Mouse (Mus musculus): ENCODE results near the gene Spc24. TPM values are rescaled to one million over a fixed set of nuclear protein-coding genes. Genes with fewer than 3 reads are reported as not detected.

Spc24 gene
- polyA plus RNA-seq, 1 experiment from 2014 or later, result 170 TPM

DNA sequence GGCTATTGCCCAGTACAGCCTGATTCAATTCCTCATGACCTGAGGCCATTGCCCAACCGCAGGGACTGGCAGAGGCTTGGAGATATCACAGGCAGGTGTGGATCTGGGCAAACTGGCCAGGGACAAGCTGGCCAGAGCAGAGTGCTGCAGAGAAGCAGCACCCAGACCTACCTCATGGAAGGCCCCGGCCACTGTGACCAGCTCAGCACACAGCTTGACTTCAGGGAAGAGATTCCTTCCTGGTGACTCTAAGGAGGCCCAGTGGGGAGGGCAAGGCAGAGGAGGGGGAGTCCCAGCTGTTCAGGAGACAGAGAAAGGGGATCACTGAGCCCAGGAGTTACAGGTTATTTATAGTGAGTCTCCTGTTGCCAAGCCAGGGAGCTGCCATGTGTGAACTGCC, 39.1 kb downstream of the Spc24 start:
- Histone ChIP-seq H3K27ac (ENCODE audit: low read depth, low read length) (peak overlapping the region; percentile 11; the same call in 1 of the 2 replicates), H3K4me2 (no peak overlapping the region), H3K36me3 (ENCODE audit: control insufficient read depth, insufficient read depth, low read length) (no peaks in the 10 kb centered on the region; the same call in none of the 2 replicates), H3K4me3 (ENCODE audit: low read depth, low read length) (no peak overlapping the region), H3K9me3 (ENCODE audit: control insufficient read depth, low read length) (no peaks in the 10 kb centered on the region), H3K9ac (ENCODE audit: low read depth, low read length) (no peak overlapping the region), H3K4me1 (replicated peaks; ENCODE audit: control insufficient read depth, insufficient read depth, low read length) (peaks cover 25% of the 10 kb centered on the region), H3K27me3 (replicated peaks; ENCODE audit: control insufficient read depth, insufficient read depth, low read length) (no peaks in the 10 kb centered on the region)
- DNase-seq (ENCODE audit: low spot score), result no peak
- 84% methylated on average over 2 of the region's 2 CpGs for WGBS
- no peak for ATAC-seq (replicated peaks; ENCODE audit: low FRiP score)

DNA sequence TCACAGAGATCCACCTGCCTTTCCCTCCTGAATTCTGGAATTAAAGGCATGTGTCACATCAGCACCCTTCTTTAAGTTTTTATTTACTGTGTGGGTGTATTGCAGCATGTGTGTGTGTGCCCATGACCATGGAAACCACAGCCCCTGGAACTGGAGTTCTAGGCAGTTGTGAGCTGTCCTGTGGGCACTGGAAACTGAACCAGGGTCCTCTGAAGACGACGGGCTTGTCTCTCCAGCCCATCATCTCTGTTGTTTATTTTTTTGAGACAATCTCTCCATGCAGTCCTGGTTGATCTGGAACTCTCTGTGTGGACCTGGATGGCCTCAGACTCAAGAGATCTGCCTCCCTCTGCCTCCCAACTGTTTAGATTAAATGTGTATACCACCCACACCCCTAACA, 43.1 kb downstream of the Spc24 start:
- DNase-seq (ENCODE audit: low spot score) (no peak), ATAC-seq (replicated peaks; ENCODE audit: low FRiP score) (no peak)
- H3K9ac ChIP-seq (ENCODE audit: low read depth, low read length), result no peak overlapping the region
- peaks cover 18% of the 10 kb centered on the region for H3K4me1 ChIP-seq (replicated peaks; ENCODE audit: control insufficient read depth, insufficient read depth, low read length)
- no peak overlapping the region for H3K27ac ChIP-seq (ENCODE audit: low read depth, low read length)
- no peaks in the 10 kb centered on the region for H3K36me3 ChIP-seq (ENCODE audit: control insufficient read depth, insufficient read depth, low read length)
- WGBS, result 79% methylated on average over 2 of the region's 2 CpGs
- H3K4me2 ChIP-seq, result no peak overlapping the region
- no peak overlapping the region for H3K4me3 ChIP-seq (ENCODE audit: low read depth, low read length)
- H3K27me3 ChIP-seq (replicated peaks; ENCODE audit: control insufficient read depth, insufficient read depth, low read length), result no peaks in the 10 kb centered on the region
- no peaks in the 10 kb centered on the region for H3K9me3 ChIP-seq (ENCODE audit: control insufficient read depth, low read length)

DNA sequence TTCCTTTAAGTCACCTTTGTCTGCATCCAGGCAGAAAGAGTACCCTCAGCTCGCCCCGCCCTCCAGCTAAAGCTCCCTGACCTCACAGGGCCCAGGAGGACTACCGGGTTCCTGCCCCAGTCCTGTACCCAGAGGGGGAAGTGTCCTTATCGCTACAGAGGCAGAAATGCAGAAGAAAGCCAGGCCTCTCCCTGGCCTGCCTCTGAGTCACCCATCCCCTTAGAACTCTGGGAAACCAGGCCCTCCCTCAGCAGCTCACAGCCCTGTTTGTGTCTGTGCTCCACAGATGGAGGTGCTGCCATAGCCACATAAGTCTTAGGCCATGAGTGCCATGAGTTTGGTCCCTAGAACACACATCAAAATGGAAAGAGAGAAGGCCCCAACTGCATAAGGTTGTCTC, 44.8 kb downstream of the Spc24 start:
- H3K36me3 ChIP-seq (ENCODE audit: control insufficient read depth, insufficient read depth, low read length), result no peaks in the 10 kb centered on the region
- H3K9me3 ChIP-seq (ENCODE audit: control insufficient read depth, low read length), result no peaks in the 10 kb centered on the region
- H3K27me3 ChIP-seq (replicated peaks; ENCODE audit: control insufficient read depth, insufficient read depth, low read length), result no peaks in the 10 kb centered on the region
- 25% methylated on average over 4 of the region's 4 CpGs for WGBS
- DNase-seq (ENCODE audit: low spot score) (peak; percentile 58), ATAC-seq (replicated peaks; ENCODE audit: low FRiP score) (peak; percentile 99)
- peaks cover 14% of the 10 kb centered on the region for H3K4me1 ChIP-seq (replicated peaks; ENCODE audit: control insufficient read depth, insufficient read depth, low read length)
- H3K4me2 ChIP-seq, result no peak overlapping the region
- no peak overlapping the region for H3K4me3 ChIP-seq (ENCODE audit: low read depth, low read length)
- H3K9ac ChIP-seq (ENCODE audit: low read depth, low read length), result no peak overlapping the region
- peak overlapping the region; percentile 46; the same call in 1 of the 2 replicates for H3K27ac ChIP-seq (ENCODE audit: low read depth, low read length)

DNA sequence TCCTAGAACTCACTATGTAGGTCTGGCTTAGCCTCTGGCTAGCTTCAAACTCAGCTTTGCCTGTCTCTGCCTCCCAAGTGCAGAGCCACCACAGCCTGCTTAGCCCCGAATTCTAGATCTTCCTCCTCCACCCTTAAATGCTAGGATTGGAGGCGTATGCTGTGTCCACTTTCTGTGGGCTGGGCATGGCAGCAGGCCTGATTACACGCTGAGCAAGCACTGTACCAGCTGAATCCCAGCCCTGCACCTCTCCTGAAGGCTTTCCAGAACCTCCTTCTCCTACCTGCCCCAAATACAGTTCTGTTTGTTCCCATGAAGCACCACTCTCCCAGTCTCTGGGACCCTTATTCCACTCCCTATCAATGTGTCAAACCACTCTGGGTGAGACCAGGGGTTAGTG, 50.8 kb downstream of the Spc24 start:
- Histone ChIP-seq H3K36me3 (ENCODE audit: control insufficient read depth, insufficient read depth, low read length) (peaks cover 10% of the 10 kb centered on the region; the same call in 1 of the 2 replicates), H3K9ac (ENCODE audit: low read depth, low read length) (no peak overlapping the region), H3K27ac (ENCODE audit: low read depth, low read length) (no peak overlapping the region), H3K27me3 (replicated peaks; ENCODE audit: control insufficient read depth, insufficient read depth, low read length) (no peaks in the 10 kb centered on the region), H3K4me3 (ENCODE audit: low read depth, low read length) (no peak overlapping the region), H3K4me1 (replicated peaks; ENCODE audit: control insufficient read depth, insufficient read depth, low read length) (no peaks in the 10 kb centered on the region), H3K4me2 (no peak overlapping the region), H3K9me3 (ENCODE audit: control insufficient read depth, low read length) (no peaks in the 10 kb centered on the region)
- ATAC-seq (replicated peaks; ENCODE audit: low FRiP score) (no peak), DNase-seq (ENCODE audit: low spot score) (no peak)
- 81% methylated on average over 3 of the region's 3 CpGs for WGBS

DNA sequence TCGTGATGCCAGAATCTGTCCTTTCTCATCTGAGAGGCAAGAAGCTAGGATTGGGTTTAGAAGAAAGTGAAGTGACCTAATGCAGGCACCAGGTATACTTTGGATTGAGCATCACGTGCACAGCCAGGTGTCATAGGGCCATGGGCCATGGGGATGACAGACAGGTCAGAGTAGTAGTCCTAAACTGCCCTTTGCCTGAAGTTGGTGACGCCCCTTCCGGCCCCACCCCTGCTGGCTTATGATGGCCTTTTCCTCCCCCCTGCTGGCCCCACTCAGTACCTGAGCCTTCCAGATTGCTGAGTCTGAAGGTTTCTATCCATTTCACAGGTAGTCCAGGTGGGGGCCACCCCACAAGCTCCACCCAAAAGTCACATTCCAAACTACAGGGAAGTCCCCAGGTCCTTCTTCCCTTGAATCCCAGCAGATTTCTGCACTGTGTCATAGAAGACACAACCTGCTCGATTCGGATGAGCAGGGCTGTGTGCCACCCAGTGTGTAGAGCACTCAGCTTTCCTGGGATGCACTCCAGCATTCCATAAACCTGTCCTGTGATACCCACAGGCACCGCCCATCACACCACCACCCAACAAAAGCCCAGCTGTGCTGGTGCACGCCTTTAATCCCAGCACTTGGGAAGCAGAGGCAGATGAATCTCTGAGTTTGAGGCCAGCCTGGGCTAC, 53.4 kb downstream of the Spc24 start:
- Histone ChIP-seq H3K27me3 (replicated peaks; ENCODE audit: control insufficient read depth, insufficient read depth, low read length) (no peaks in the 10 kb centered on the region), H3K4me2 (no peak overlapping the region), H3K9me3 (ENCODE audit: control insufficient read depth, low read length) (no peaks in the 10 kb centered on the region), H3K4me1 (replicated peaks; ENCODE audit: control insufficient read depth, insufficient read depth, low read length) (no peaks in the 10 kb centered on the region), H3K9ac (ENCODE audit: low read depth, low read length) (no peak overlapping the region), H3K27ac (ENCODE audit: low read depth, low read length) (no peak overlapping the region), H3K36me3 (ENCODE audit: control insufficient read depth, insufficient read depth, low read length) (peaks cover 29% of the 10 kb centered on the region), H3K4me3 (ENCODE audit: low read depth, low read length) (no peak overlapping the region)
- 87% methylated on average over 8 of the region's 8 CpGs for WGBS
- ATAC-seq (replicated peaks; ENCODE audit: low FRiP score) (no peak; the same call in 1 of the 2 replicates), DNase-seq (ENCODE audit: low spot score) (no peak)

DNA sequence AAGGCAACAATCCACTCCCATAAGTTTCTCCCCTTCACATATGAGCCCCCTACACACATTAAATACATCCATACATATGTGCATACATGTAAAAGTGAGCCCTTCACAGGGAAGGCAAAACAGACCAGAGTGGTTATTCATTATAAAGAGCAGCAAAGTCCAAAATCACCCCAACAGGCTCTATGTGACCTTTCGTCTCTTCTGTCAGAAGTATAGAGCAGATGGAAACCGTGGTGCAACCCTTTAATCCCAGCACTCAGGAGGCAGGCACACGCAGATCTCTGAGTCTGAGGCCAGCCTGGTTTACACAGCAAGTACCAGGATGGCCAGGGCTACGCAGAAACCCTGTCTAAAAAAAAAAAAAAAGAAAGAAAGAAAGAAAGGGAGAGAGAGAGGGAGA, 54.0 kb downstream of the Spc24 start:
- 85% methylated on average over 4 of the region's 4 CpGs for WGBS
- Histone ChIP-seq H3K27ac (ENCODE audit: low read depth, low read length) (no peak overlapping the region), H3K36me3 (ENCODE audit: control insufficient read depth, insufficient read depth, low read length) (peaks cover 35% of the 10 kb centered on the region)

More for the DNA sequence above, 54.0 kb downstream of the Spc24 start:
- Histone ChIP-seq H3K9ac (ENCODE audit: low read depth, low read length) (no peak overlapping the region), H3K27me3 (replicated peaks; ENCODE audit: control insufficient read depth, insufficient read depth, low read length) (no peaks in the 10 kb centered on the region), H3K9me3 (ENCODE audit: control insufficient read depth, low read length) (no peaks in the 10 kb centered on the region), H3K4me2 (no peak overlapping the region), H3K4me3 (ENCODE audit: low read depth, low read length) (no peak overlapping the region), H3K4me1 (replicated peaks; ENCODE audit: control insufficient read depth, insufficient read depth, low read length) (no peaks in the 10 kb centered on the region)
- no peak for ATAC-seq (replicated peaks; ENCODE audit: low FRiP score)
- no peak for DNase-seq (ENCODE audit: low spot score)

Small RNA genes lying within 50 kb of the gene (microRNA-seq; reads per million reads assigned to microRNA genes)
- 2.5 reads per million for gene Mir7083 (ENCODE audit: borderline number of aligned reads)

Other genes starting within 250 kb of the Spc24 start
- gene AB124611, start 234.1 kb downstream of the Spc24 start, polyA plus RNA-seq (2014; fragmentation: Nextera tagmentation; extraction: Ambion mirVana), result 3.7 and 4.3 TPM in 2 replicates
- 54.9 TPM in 2 replicates for gene Carm1, start 213.4 kb downstream of the Spc24 start, polyA plus RNA-seq (2014; fragmentation: Nextera tagmentation; extraction: Ambion mirVana)
- gene Timm29, start 167.6 kb downstream of the Spc24 start, polyA plus RNA-seq (2014; fragmentation: Nextera tagmentation; extraction: Ambion mirVana), result 35.2 and 41.5 TPM in 2 replicates
- gene Yipf2, start 167.5 kb downstream of the Spc24 start, polyA plus RNA-seq (2014; fragmentation: Nextera tagmentation; extraction: Ambion mirVana), result 15.5 and 16.5 TPM in 2 replicates
- gene Smarca4, start 144.1 kb downstream of the Spc24 start, polyA plus RNA-seq (2014; fragmentation: Nextera tagmentation; extraction: Ambion mirVana), result 86.1 and 86.6 TPM in 2 replicates
- gene Ldlr, start 36.8 kb downstream of the Spc24 start, polyA plus RNA-seq (2014; fragmentation: Nextera tagmentation; extraction: Ambion mirVana), result 18.8 and 23.9 TPM in 2 replicates
- 4.7 and 6.7 TPM in 2 replicates for gene Kank2, start 38.4 kb upstream of the Spc24 start, polyA plus RNA-seq (2014; fragmentation: Nextera tagmentation; extraction: Ambion mirVana)
- gene Angptl8, start 75.2 kb upstream of the Spc24 start, polyA plus RNA-seq (2014; fragmentation: Nextera tagmentation; extraction: Ambion mirVana), result 16.1 and 17.4 TPM in 2 replicates
- 14.9 and 21.6 TPM in 2 replicates for gene Dock6, start 92.3 kb upstream of the Spc24 start, polyA plus RNA-seq (2014; fragmentation: Nextera tagmentation; extraction: Ambion mirVana)
- 5.7 and 7.3 TPM in 2 replicates for gene Rab3d, start 157.9 kb upstream of the Spc24 start, polyA plus RNA-seq (2014; fragmentation: Nextera tagmentation; extraction: Ambion mirVana)
- 2.2 and 2.9 TPM in 2 replicates for gene Ccdc159, start 167.2 kb upstream of the Spc24 start, polyA plus RNA-seq (2014; fragmentation: Nextera tagmentation; extraction: Ambion mirVana)
- gene Tmem205, start 167.3 kb upstream of the Spc24 start, polyA plus RNA-seq (2014; fragmentation: Nextera tagmentation; extraction: Ambion mirVana), result 45.0 and 51.0 TPM in 2 replicates
- gene Plppr2, start 176.7 kb upstream of the Spc24 start, polyA plus RNA-seq (2014; fragmentation: Nextera tagmentation; extraction: Ambion mirVana), result 6.1 and 7.2 TPM in 2 replicates
- gene Swsap1, start 195.5 kb upstream of the Spc24 start, polyA plus RNA-seq (2014; fragmentation: Nextera tagmentation; extraction: Ambion mirVana), result 9.8 and 11.9 TPM in 2 replicates
- gene Epor, start 203.2 kb upstream of the Spc24 start, polyA plus RNA-seq (2014; fragmentation: Nextera tagmentation; extraction: Ambion mirVana), result 131 TPM in 2 replicates
- gene Rgl3, start 229.1 kb upstream of the Spc24 start, polyA plus RNA-seq (2014; fragmentation: Nextera tagmentation; extraction: Ambion mirVana), result 0.34 and 0.55 TPM in 2 replicates
- gene Ccdc151, start 242.3 kb upstream of the Spc24 start, polyA plus RNA-seq (2014; fragmentation: Nextera tagmentation; extraction: Ambion mirVana), result 0.23 and 0.29 TPM in 2 replicates
- 89.4 and 89.5 TPM in 2 replicates for gene Prkcsh, start 242.5 kb upstream of the Spc24 start, polyA plus RNA-seq (2014; fragmentation: Nextera tagmentation; extraction: Ambion mirVana)